Mouse (Mus musculus) intestine, embryonic 15.5 days (tissue): Measurements from ENCODE around the gene D16Ertd472e. TPM values are rescaled to one million over a fixed set of nuclear protein-coding genes. Genes with fewer than 3 reads are reported as not detected.

Experiments
- ATAC-seq: fragments of 200-750 bp; cut with Nextera tagmentation; 2 replicates; pipeline ENCODE4 v1.8.0; 2017; ENCODE audit warnings: moderate TSS enrichment, moderate library complexity
- H3K27ac ChIP-seq: fragments of 300-500 bp; sonication (generic); 2 replicates; pipeline ENCODE4 v1.5.1; 2015; ENCODE audit warnings: mild to moderate bottlenecking, inconsistent platforms
- H3K27me3 ChIP-seq: fragments of 300-500 bp; sonication (generic); replicated peaks from 2 replicates; pipeline ENCODE4 v1.6.1; 2015; ENCODE audit warnings: inconsistent platforms
- H3K36me3 ChIP-seq: fragments of 300-500 bp; sonication (generic); 2 replicates; pipeline ENCODE4 v1.6.1; 2015; ENCODE audit warnings: inconsistent platforms
- H3K4me1 ChIP-seq: fragments of 300-500 bp; sonication (generic); replicated peaks from 2 replicates; pipeline ENCODE4 v1.6.1; 2015; ENCODE audit warnings: inconsistent platforms
- H3K4me2 ChIP-seq: fragments of 300-500 bp; sonication (generic); replicated peaks from 2 replicates; pipeline ENCODE4 v1.6.1; 2015; ENCODE audit warnings: mild to moderate bottlenecking, inconsistent platforms
- H3K4me3 ChIP-seq: fragments of 300-500 bp; sonication (generic); replicated peaks from 2 replicates; pipeline ENCODE4 v1.5.1; 2015; ENCODE audit warnings: inconsistent platforms
- H3K9ac ChIP-seq: fragments of 300-500 bp; sonication (generic); 2 replicates; pipeline ENCODE4 v1.6.1; 2015; ENCODE audit warnings: inconsistent platforms
- H3K9me3 ChIP-seq: fragments of 300-500 bp; sonication (generic); 2 replicates; pipeline ENCODE4 v1.6.1; 2016; ENCODE audit warnings: inconsistent platforms
- WGBS: fragments of 180-500 bp; shearing (Covaris S2); methylation state at CpG from one replicate; pipeline ENCODE4 v1.1.7; 2015; 5-methylcytosine and 5-hydroxymethylcytosine counted together
- polyA plus RNA-seq: library from polyadenylated mRNA; unstranded; fragments of >200 nt; fragmentation: Nextera tagmentation; extraction: Ambion mirVana; gene quantifications from 2 replicates; pipeline ENCODE4 v1.2.1, GENCODE M21; 2015

D16Ertd472e gene
- 7.9 and 8.3 TPM in 2 replicates for polyA plus RNA-seq

DNA sequence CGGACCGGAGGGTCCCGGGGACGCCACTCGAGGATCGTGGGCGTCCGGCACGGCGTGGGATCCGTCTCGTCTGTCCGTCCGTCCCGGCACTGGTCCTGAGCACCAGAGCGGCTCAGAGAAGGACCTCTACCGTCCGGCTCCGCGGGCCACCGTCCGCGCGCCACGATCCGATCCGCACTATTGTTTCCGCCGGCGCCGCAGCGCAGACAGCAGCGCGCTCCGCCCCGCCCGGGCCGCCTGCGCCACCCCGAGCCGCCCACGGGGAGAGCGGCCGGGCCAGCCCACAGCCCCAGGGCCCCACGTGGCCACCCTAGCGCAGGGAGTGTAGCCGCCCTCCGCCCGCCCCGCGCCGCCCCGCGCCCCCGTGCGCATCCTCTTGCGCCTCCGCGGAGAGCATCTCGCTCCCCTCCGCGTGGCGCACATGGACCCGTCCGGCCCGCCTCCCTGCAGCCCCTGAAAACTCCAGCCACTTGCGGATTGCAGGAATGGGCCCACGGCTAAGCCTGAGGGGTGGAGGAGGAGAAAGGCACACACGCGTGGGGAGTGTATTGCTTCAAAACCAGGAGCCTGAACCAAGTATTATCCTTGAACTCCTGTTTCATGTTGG lies at the start of gene D16Ertd472e:
TSS of gene D16Ertd472e (minus strand) at position 231 of the 607 bp plus-strand sequence.
- peak within 1 kb of the TSS; percentile 69 for H3K4me3 ChIP-seq
- under 1% methylated on average over 68 of the region's 70 CpGs for WGBS
- peak; percentile 99 for ATAC-seq
- peak within 1 kb of the TSS; percentile 78 for H3K4me2 ChIP-seq
- H3K9me3 ChIP-seq, result no peaks in the 10 kb centered on the region
- H3K27ac ChIP-seq, result peak within 1 kb of the TSS; percentile 85
- H3K27me3 ChIP-seq, result no peaks in the 10 kb centered on the region
- no peaks in the 10 kb centered on the region for H3K36me3 ChIP-seq
- peaks cover 6% of the 10 kb centered on the region; the same call in 1 of the 2 replicates for H3K4me1 ChIP-seq
- H3K9ac ChIP-seq, result peak within 1 kb of the TSS; percentile 68

- H3K4me2 ChIP-seq, result no peak overlapping the region
- no peak overlapping the region for H3K4me3 ChIP-seq
- no peak overlapping the region for H3K27ac ChIP-seq
- no peaks in the 10 kb centered on the region for H3K27me3 ChIP-seq
- no peaks in the 10 kb centered on the region for H3K4me1 ChIP-seq
- no peaks in the 10 kb centered on the region for H3K9me3 ChIP-seq
- 32% methylated on average over 5 of the region's 5 CpGs for WGBS
- H3K36me3 ChIP-seq, result no peaks in the 10 kb centered on the region
- no peak for ATAC-seq
- H3K9ac ChIP-seq, result no peak overlapping the region
These were observed 46.2 kb upstream of the D16Ertd472e start for GRCm38 (mm10) chr16:78622755-78623154.

GRCm38 (mm10) chr16:78619386-78619785 lies 42.9 kb upstream of the D16Ertd472e start:
- Histone ChIP-seq H3K27me3 (no peaks in the 10 kb centered on the region), H3K27ac (no peak overlapping the region), H3K9ac (no peak overlapping the region), H3K4me2 (no peak overlapping the region), H3K4me1 (no peaks in the 10 kb centered on the region), H3K9me3 (no peaks in the 10 kb centered on the region), H3K4me3 (no peak overlapping the region), H3K36me3 (no peaks in the 10 kb centered on the region)
- ATAC-seq, result peak; percentile 92
- 72% methylated on average over 5 of the region's 5 CpGs for WGBS

GRCm38 (mm10) chr16:78617757-78618532 lies 41.4 kb upstream of the D16Ertd472e start:
- no peaks in the 10 kb centered on the region for H3K4me1 ChIP-seq
- H3K9me3 ChIP-seq, result no peaks in the 10 kb centered on the region
- 78% methylated on average over 11 of the region's 11 CpGs for WGBS
- peak; percentile 32 for ATAC-seq
- H3K36me3 ChIP-seq, result no peaks in the 10 kb centered on the region
- no peaks in the 10 kb centered on the region for H3K27me3 ChIP-seq
- H3K27ac ChIP-seq, result no peak overlapping the region
- no peak overlapping the region for H3K9ac ChIP-seq
- H3K4me3 ChIP-seq, result no peak overlapping the region
- H3K4me2 ChIP-seq, result no peak overlapping the region

DNA sequence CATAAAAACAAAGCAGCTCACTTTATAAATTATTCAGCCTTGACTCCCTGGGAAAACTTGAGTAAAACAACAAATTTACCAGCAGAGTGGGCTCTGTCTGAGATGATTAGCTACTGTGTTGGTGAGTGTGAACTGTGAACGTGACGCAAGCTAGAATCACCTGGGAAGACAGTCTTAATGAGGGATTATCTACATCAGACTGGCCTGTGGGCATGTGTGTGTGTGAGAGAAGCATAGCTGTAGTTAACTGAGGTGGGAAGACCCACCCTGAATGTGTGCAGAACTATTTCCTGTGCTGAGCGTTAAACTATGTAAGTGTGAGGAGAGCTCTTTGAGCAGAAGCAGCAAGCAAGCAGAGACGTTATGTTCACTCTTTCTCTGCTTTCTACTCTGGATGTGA lies 29.7 kb upstream of the D16Ertd472e start:
- WGBS, result 35% methylated on average over 4 of the region's 4 CpGs
- no peak overlapping the region for H3K4me3 ChIP-seq
- no peak overlapping the region for H3K27ac ChIP-seq
- H3K36me3 ChIP-seq, result no peaks in the 10 kb centered on the region
- no peaks in the 10 kb centered on the region for H3K9me3 ChIP-seq
- no peak for ATAC-seq
- no peaks in the 10 kb centered on the region for H3K27me3 ChIP-seq
- H3K4me1 ChIP-seq, result no peaks in the 10 kb centered on the region
- no peak overlapping the region for H3K9ac ChIP-seq
- no peak overlapping the region for H3K4me2 ChIP-seq

DNA sequence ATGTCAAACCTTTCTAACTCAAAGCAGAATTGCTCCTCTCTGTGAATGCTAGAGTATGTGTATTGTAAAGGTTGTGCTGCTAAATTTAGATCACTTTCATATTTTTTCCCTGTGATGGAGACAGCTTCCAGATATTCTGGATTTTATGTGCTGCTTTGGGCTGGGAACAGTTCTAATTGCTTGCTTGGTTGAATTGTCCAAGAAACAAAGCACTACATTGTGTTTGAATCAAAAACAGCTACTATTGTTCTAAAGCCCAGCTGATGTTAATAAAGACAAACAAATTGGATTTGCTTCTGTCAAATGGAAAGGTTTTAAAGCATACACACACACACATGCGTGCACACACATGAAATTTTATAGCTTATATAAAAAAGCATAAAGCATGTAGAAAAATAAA lies 22.4 kb upstream of the D16Ertd472e start:
- Histone ChIP-seq H3K4me1 (no peaks in the 10 kb centered on the region), H3K4me2 (no peak overlapping the region), H3K36me3 (no peaks in the 10 kb centered on the region), H3K9ac (no peak overlapping the region), H3K27me3 (no peaks in the 10 kb centered on the region), H3K4me3 (no peak overlapping the region), H3K9me3 (no peaks in the 10 kb centered on the region), H3K27ac (no peak overlapping the region)
- no peak for ATAC-seq
- WGBS, result 79% methylated on average over 1 of the region's 1 CpGs

- no peaks in the 10 kb centered on the region for H3K27me3 ChIP-seq
- no peak overlapping the region for H3K4me2 ChIP-seq
- H3K9me3 ChIP-seq, result no peaks in the 10 kb centered on the region
- H3K36me3 ChIP-seq, result no peaks in the 10 kb centered on the region
- H3K27ac ChIP-seq, result no peak overlapping the region
- WGBS, result 63% methylated on average over 2 of the region's 2 CpGs
- H3K4me1 ChIP-seq, result no peaks in the 10 kb centered on the region
- ATAC-seq, result no peak
- no peak overlapping the region for H3K9ac ChIP-seq
- H3K4me3 ChIP-seq, result no peak overlapping the region
These were observed 19.9 kb upstream of the D16Ertd472e start for GRCm38 (mm10) chr16:78596381-78596780.

- no peaks in the 10 kb centered on the region for H3K9me3 ChIP-seq
- H3K27ac ChIP-seq, result no peak overlapping the region
- no peaks in the 10 kb centered on the region for H3K4me1 ChIP-seq
- H3K27me3 ChIP-seq, result no peaks in the 10 kb centered on the region
- WGBS, result 91% methylated on average over 7 of the region's 7 CpGs
- no peaks in the 10 kb centered on the region for H3K36me3 ChIP-seq
- no peak overlapping the region for H3K4me3 ChIP-seq
- ATAC-seq, result no peak
- no peak overlapping the region for H3K9ac ChIP-seq
- no peak overlapping the region for H3K4me2 ChIP-seq
These were observed 19.3 kb upstream of the D16Ertd472e start for GRCm38 (mm10) chr16:78595821-78596220.

- Histone ChIP-seq H3K9me3 (no peaks in the 10 kb centered on the region), H3K4me2 (no peak overlapping the region), H3K4me3 (no peak overlapping the region), H3K27ac (no peak overlapping the region), H3K36me3 (no peaks in the 10 kb centered on the region), H3K9ac (no peak overlapping the region), H3K27me3 (no peaks in the 10 kb centered on the region), H3K4me1 (no peaks in the 10 kb centered on the region)
- WGBS, result 50% methylated on average over 3 of the region's 3 CpGs
- ATAC-seq, result no peak
These were observed 17.6 kb upstream of the D16Ertd472e start for GRCm38 (mm10) chr16:78594154-78594553.

DNA sequence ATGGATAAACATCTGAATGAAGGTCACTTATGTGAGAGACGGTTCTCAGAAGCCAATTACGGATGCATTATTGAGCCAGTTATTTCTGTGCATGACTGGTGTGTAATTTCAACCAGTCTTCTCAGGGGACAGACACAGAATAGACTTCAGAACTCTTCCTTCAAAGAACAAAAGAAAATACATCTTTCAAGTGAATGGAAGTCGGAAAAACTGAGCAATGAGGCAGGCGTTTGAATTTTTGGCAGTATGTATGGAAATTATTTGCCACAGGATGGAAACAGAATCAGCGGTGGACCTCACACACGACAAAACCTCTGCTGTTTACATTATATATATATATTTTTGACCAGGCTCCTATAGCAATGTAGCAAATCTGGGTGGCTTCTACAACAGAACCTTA lies 14.6 kb upstream of the D16Ertd472e start:
- WGBS, result 76% methylated on average over 6 of the region's 6 CpGs
- H3K4me2 ChIP-seq, result no peak overlapping the region
- no peaks in the 10 kb centered on the region for H3K36me3 ChIP-seq
- no peak overlapping the region for H3K9ac ChIP-seq
- H3K4me1 ChIP-seq, result no peaks in the 10 kb centered on the region
- H3K27me3 ChIP-seq, result no peaks in the 10 kb centered on the region
- H3K9me3 ChIP-seq, result no peaks in the 10 kb centered on the region
- no peak overlapping the region for H3K4me3 ChIP-seq
- H3K27ac ChIP-seq, result no peak overlapping the region
- no peak for ATAC-seq

GRCm38 (mm10) chr16:78588821-78589220 lies 12.3 kb upstream of the D16Ertd472e start:
- Histone ChIP-seq H3K9me3 (no peaks in the 10 kb centered on the region), H3K4me2 (no peak overlapping the region), H3K27me3 (no peaks in the 10 kb centered on the region), H3K27ac (no peak overlapping the region), H3K9ac (no peak overlapping the region), H3K36me3 (no peaks in the 10 kb centered on the region), H3K4me3 (no peak overlapping the region), H3K4me1 (no peaks in the 10 kb centered on the region)
- WGBS, result 71% methylated on average over 2 of the region's 2 CpGs
- no peak for ATAC-seq

GRCm38 (mm10) chr16:78586621-78587020 lies 10.1 kb upstream of the D16Ertd472e start:
- ATAC-seq, result peak; percentile 66
- no peaks in the 10 kb centered on the region for H3K27me3 ChIP-seq
- no peak overlapping the region for H3K27ac ChIP-seq
- H3K4me1 ChIP-seq, result no peaks in the 10 kb centered on the region
- no peaks in the 10 kb centered on the region for H3K36me3 ChIP-seq
- 46% methylated on average over 7 of the region's 7 CpGs for WGBS
- no peak overlapping the region for H3K4me3 ChIP-seq
- H3K9ac ChIP-seq, result no peak overlapping the region
- no peaks in the 10 kb centered on the region for H3K9me3 ChIP-seq
- no peak overlapping the region for H3K4me2 ChIP-seq
